Mouse (Mus musculus) olfactory bulb, adult 2 months (tissue): ENCODE measurements around the gene Crebrf.

ENCODE experiments used
- CTCF ChIP-seq: fragments of 200-500 bp; IDR thresholded peaks from 2 replicates; pipeline ENCODE4 v1.5.1; 2012; ENCODE audit warnings: low read depth, mild to moderate bottlenecking, low read length, moderate library complexity; ENCODE audit not compliant: insufficient read depth
- POLR2A ChIP-seq: fragments of 200-500 bp; IDR thresholded peaks from 2 replicates; pipeline ENCODE4 v1.6.1; 2012; ENCODE audit warnings: mild to moderate bottlenecking, low read depth, low read length, moderate library complexity; ENCODE audit not compliant: insufficient read depth

DNA sequence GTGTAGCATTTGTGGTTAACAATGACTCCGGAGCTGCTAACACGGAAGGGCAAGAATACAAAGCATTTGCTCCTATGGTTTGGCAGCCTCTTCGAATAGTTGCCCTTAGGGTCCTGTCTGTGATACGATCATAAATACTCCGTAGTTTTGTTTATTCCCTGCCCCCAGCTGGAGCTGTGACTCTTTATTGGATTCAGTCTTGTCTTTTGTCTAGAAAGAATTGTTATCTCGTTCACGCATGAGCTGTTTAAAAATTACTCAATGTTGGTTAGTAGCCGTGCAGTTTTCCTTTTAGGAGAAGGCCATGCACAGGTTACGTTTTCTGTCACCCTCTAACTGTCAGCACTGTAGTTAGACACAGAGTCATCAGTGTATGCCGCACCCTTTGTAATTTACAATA, 60.8 kb downstream of the Crebrf start:
- no peak for TF ChIP-seq CTCF
- TF ChIP-seq POLR2A = no peak
